Mouse (Mus musculus): ENCODE results near the gene BC049730.

Gene BC049730

DNA sequence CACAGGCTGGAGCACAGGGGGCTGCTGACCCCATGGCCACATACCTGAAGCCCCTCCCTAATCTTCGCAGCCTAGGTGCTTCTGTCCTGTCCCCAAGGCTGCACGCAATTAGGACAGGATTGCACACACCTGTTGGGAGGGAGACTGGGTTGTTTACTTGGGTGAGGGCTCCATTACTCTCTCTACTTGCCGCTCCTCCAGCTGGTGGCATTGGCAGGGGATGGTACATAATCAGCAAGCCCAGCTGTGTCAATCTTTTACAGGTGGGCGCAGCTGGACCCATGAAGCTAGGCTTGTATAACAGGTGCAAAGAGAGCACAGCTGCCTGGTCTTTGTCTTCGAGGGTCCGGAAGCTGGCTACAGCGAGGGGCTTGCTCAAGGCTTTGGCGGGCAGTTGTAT lies 53.5 kb downstream of the BC049730 start:
- DNase-seq (ENCODE audit: low read depth, low spot score): no peak

Data from retina, postnatal 7 days (tissue).